Mouse (Mus musculus): ENCODE measurements at regions not wholly inside any gene's neighbourhood (a gene's known extent, or its start where the extent isn't known, plus 50 kb on each side); places are given as distances from the start of the nearest gene placed in this dataset.

- in situ Hi-C loops (cut with MboI; ENCODE audit: low sequenced_read_pairs in 2 of 2, unreplicated experiment in 2 of 2): no loop called here
- H3K36me3 ChIP-seq (ENCODE audit: control insufficient read depth, insufficient read depth, low read length, poor library complexity, severe bottlenecking): no peaks in the 10 kb centered on the region
- TF ChIP-seq ZC3H11A (IDR thresholded peaks at IDR 0.05; ENCODE audit: borderline replicate concordance, low read depth, low read length): no peak
- no peak for TF ChIP-seq CHD2 (IDR thresholded peaks at IDR 0.05; ENCODE audit: low read depth, low read length)
- TF ChIP-seq MAFK (IDR thresholded peaks at IDR 0.05; ENCODE audit: insufficient read depth, low read depth, low read length): no peak
- no peak for TF ChIP-seq ZNF384 (IDR thresholded peaks at IDR 0.05; ENCODE audit: low read depth, low read length)
- TF ChIP-seq HCFC1 (IDR thresholded peaks at IDR 0.05; ENCODE audit: borderline replicate concordance, insufficient read depth, low read length): no peak
- no peaks in the 10 kb centered on the region for H3K9me3 ChIP-seq (ENCODE audit: control insufficient read depth, insufficient read depth, low read depth, low read length)
- no peaks in the 10 kb centered on the region for H3K4me1 ChIP-seq (ENCODE audit: control insufficient read depth in 2 of 2, insufficient read depth in 2 of 2, low read length in 2 of 2, poor library complexity in 1 of 2)
- H3K27ac ChIP-seq (ENCODE audit: insufficient read depth, low read depth, low read length, poor library complexity, severe bottlenecking): no peak overlapping the region
- no peak overlapping the region for H3K9ac ChIP-seq (ENCODE audit: insufficient read depth, low read depth, low read length, poor library complexity, severe bottlenecking)
- no peak overlapping the region for H3K4me3 ChIP-seq (ENCODE audit: insufficient read depth in 1 of 2, low read depth in 1 of 2, low read length in 2 of 2, poor library complexity in 1 of 2, severe bottlenecking in 1 of 2)
- no peak for DNase-seq (ENCODE audit: low read depth, low spot score)
Observed at GRCm38 (mm10) chr15:62714265-62714664, 1130.7 kb downstream of the Gsdmc2 start.

- Histone ChIP-seq H3K36me3 (ENCODE audit: control insufficient read depth, insufficient read depth, low read length, poor library complexity, severe bottlenecking) (no peaks in the 10 kb centered on the region), H3K27ac (ENCODE audit: insufficient read depth, low read depth, low read length, poor library complexity, severe bottlenecking) (no peak overlapping the region), H3K9me3 (ENCODE audit: control insufficient read depth, insufficient read depth, low read depth, low read length) (no peaks in the 10 kb centered on the region), H3K4me1 (ENCODE audit: control insufficient read depth in 2 of 2, insufficient read depth in 2 of 2, low read length in 2 of 2, poor library complexity in 1 of 2) (no peaks in the 10 kb centered on the region), H3K4me3 (ENCODE audit: insufficient read depth in 1 of 2, low read depth in 1 of 2, low read length in 2 of 2, poor library complexity in 1 of 2, severe bottlenecking in 1 of 2) (no peak overlapping the region), H3K9ac (ENCODE audit: insufficient read depth, low read depth, low read length, poor library complexity, severe bottlenecking) (no peak overlapping the region)
- DNase-seq (ENCODE audit: low read depth, low spot score): no peak
- TF ChIP-seq MAFK (IDR thresholded peaks at IDR 0.05; ENCODE audit: insufficient read depth, low read depth, low read length): no peak
- no peak for TF ChIP-seq HCFC1 (IDR thresholded peaks at IDR 0.05; ENCODE audit: borderline replicate concordance, insufficient read depth, low read length)
- TF ChIP-seq ZNF384 (IDR thresholded peaks at IDR 0.05; ENCODE audit: low read depth, low read length): no peak
- TF ChIP-seq ZC3H11A (IDR thresholded peaks at IDR 0.05; ENCODE audit: borderline replicate concordance, low read depth, low read length): no peak
- no peak for TF ChIP-seq CHD2 (IDR thresholded peaks at IDR 0.05; ENCODE audit: low read depth, low read length)
- in situ Hi-C loops (cut with MboI; ENCODE audit: low sequenced_read_pairs in 2 of 2, unreplicated experiment in 2 of 2): no loop called here
Observed at GRCm38 (mm10) chr15:62712543-62713131, 1132.3 kb downstream of the Gsdmc2 start.

GRCm38 (mm10) chr15:62712060-62712542 is 1132.9 kb downstream of the Gsdmc2 start:
- H3K9ac ChIP-seq (ENCODE audit: insufficient read depth, low read depth, low read length, poor library complexity, severe bottlenecking): no peak overlapping the region
- H3K9me3 ChIP-seq (ENCODE audit: control insufficient read depth, insufficient read depth, low read depth, low read length): no peaks in the 10 kb centered on the region
- no peaks in the 10 kb centered on the region for H3K36me3 ChIP-seq (ENCODE audit: control insufficient read depth, insufficient read depth, low read length, poor library complexity, severe bottlenecking)
- TF ChIP-seq CHD2 (IDR thresholded peaks at IDR 0.05; ENCODE audit: low read depth, low read length): no peak
- TF ChIP-seq ZC3H11A (IDR thresholded peaks at IDR 0.05; ENCODE audit: borderline replicate concordance, low read depth, low read length): no peak
- TF ChIP-seq MAFK (IDR thresholded peaks at IDR 0.05; ENCODE audit: insufficient read depth, low read depth, low read length): peak; percentile 58
- no peak for TF ChIP-seq HCFC1 (IDR thresholded peaks at IDR 0.05; ENCODE audit: borderline replicate concordance, insufficient read depth, low read length)
- no peak overlapping the region for H3K4me3 ChIP-seq (ENCODE audit: insufficient read depth in 1 of 2, low read depth in 1 of 2, low read length in 2 of 2, poor library complexity in 1 of 2, severe bottlenecking in 1 of 2)
- no peak overlapping the region for H3K27ac ChIP-seq (ENCODE audit: insufficient read depth, low read depth, low read length, poor library complexity, severe bottlenecking)
- DNase-seq (ENCODE audit: low read depth, low spot score): no peak
- in situ Hi-C loops (cut with MboI; ENCODE audit: low sequenced_read_pairs in 2 of 2, unreplicated experiment in 2 of 2): no loop called here
- H3K4me1 ChIP-seq (ENCODE audit: control insufficient read depth in 2 of 2, insufficient read depth in 2 of 2, low read length in 2 of 2, poor library complexity in 1 of 2): no peaks in the 10 kb centered on the region

- TF ChIP-seq ZNF384 (IDR thresholded peaks at IDR 0.05; ENCODE audit: low read depth, low read length) (no peak), MAFK (IDR thresholded peaks at IDR 0.05; ENCODE audit: insufficient read depth, low read depth, low read length) (no peak), HCFC1 (IDR thresholded peaks at IDR 0.05; ENCODE audit: borderline replicate concordance, insufficient read depth, low read length) (no peak), ZC3H11A (IDR thresholded peaks at IDR 0.05; ENCODE audit: borderline replicate concordance, low read depth, low read length) (no peak), CHD2 (IDR thresholded peaks at IDR 0.05; ENCODE audit: low read depth, low read length) (no peak)
- no peak overlapping the region for H3K4me3 ChIP-seq (ENCODE audit: insufficient read depth in 1 of 2, low read depth in 1 of 2, low read length in 2 of 2, poor library complexity in 1 of 2, severe bottlenecking in 1 of 2)
- no peaks in the 10 kb centered on the region for H3K4me1 ChIP-seq (ENCODE audit: control insufficient read depth in 2 of 2, insufficient read depth in 2 of 2, low read length in 2 of 2, poor library complexity in 1 of 2)
- no peak overlapping the region for H3K9ac ChIP-seq (ENCODE audit: insufficient read depth, low read depth, low read length, poor library complexity, severe bottlenecking)
- H3K9me3 ChIP-seq (ENCODE audit: control insufficient read depth, insufficient read depth, low read depth, low read length): no peaks in the 10 kb centered on the region
- H3K36me3 ChIP-seq (ENCODE audit: control insufficient read depth, insufficient read depth, low read length, poor library complexity, severe bottlenecking): no peaks in the 10 kb centered on the region
- H3K27ac ChIP-seq (ENCODE audit: insufficient read depth, low read depth, low read length, poor library complexity, severe bottlenecking): no peak overlapping the region
- no peak for DNase-seq (ENCODE audit: low read depth, low spot score)
- in situ Hi-C loops (cut with MboI; ENCODE audit: low sequenced_read_pairs in 2 of 2, unreplicated experiment in 2 of 2): no loop called here
Observed at GRCm38 (mm10) chr15:62709546-62709945, 1135.4 kb downstream of the Gsdmc2 start.

Measured in ES-E14 (cell line).